Mouse (Mus musculus): ENCODE results near the gene 1810009A15Rik. TPM values are rescaled to one million over a fixed set of nuclear protein-coding genes. Genes with fewer than 3 reads are reported as not detected.

1810009A15Rik gene
- polyA plus RNA-seq, 1 experiment from 2014 or later: 49.9 TPM

DNA sequence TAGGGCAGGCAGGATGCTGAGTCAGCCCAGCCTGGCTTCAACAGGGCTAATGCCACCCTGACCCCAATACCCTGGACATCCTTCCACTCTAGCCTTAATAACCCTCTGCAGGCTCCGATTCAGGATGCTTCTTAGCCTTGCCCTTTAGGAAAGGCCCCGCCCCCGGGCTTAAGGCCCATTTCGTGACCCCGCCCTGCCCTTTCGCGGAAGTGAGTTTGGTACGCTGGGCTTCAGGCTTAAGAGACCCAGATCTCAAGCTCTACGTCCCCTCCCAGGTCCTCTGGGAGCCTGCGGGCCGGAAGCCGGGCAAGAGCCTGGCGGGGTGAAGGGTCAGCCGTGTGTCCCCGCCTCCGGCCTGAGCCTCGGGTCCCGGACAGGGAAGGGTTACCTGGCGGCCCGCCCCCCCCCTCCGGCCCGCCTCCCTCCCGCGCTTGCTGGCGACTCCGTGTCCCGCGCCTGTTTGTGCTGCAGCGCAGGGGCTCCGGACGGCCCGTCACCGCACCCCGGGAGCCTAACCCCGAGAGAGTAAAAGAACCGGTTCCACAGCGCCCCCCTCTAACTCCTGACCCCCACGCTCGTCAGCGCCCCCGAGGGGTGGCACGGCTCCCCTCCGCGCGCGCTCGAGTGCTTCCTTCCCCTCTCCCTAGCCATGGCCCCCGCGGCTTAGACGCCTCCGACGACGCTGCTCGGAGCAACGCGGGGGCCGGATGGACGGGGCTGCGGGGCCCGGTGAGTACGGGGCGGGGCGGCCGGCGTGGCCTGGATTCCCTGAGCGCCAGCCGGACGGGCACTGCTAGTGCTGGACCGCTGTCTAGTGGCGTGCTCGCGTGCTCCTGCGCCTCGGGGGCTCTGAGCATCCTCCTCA is 40.8 kb downstream of the 1810009A15Rik start, which contains the start of the genes Rom1 and Eml3:
Gene Rom1 (minus strand): TSS at position 133 of the 865 bp plus-strand sequence.
Gene Eml3 (plus strand): TSS at position 329 of the 865 bp plus-strand sequence.
- under 1% methylated on average over 60 of the region's 74 CpGs for WGBS
- H3K4me1 ChIP-seq (replicated peaks; ENCODE audit: control insufficient read depth, insufficient read depth, low read length): peaks cover 13% of the 10 kb centered on the region

DNA sequence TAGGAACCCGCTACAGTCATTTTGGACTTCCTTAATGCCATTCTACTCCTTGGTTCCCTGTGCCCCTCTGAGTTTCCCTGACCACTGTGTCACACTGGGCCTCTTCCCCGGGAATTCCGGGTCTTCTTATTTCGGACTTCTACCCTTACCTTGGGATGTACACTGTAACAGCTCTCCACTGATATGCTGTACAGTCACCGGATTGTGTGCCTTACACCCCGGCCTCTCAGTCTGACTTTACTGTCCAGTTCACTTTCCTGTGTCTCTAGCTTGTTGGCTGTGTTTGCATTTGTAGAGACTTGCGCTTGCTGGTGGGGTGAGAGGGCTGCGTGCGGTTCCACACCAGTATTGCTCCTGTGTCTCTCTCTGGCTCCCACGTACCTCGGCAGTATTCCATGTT is 41.5 kb downstream of the 1810009A15Rik start:
- Histone ChIP-seq H3K9ac (replicated peaks; ENCODE audit: low read depth, low read length) (peak overlapping the region; percentile 56), H3K36me3 (ENCODE audit: control insufficient read depth, insufficient read depth) (peaks cover 2% of the 10 kb centered on the region), H3K4me2 (ENCODE audit: low read length) (peak overlapping the region; percentile 57), H3K27me3 (replicated peaks; ENCODE audit: control insufficient read depth, insufficient read depth, low read length) (no peaks in the 10 kb centered on the region), H3K27ac (ENCODE audit: low read length) (no peak overlapping the region), H3K4me1 (replicated peaks; ENCODE audit: control insufficient read depth, insufficient read depth, low read length) (peaks cover 13% of the 10 kb centered on the region), H3K4me3 (replicated peaks; ENCODE audit: low read length) (peak overlapping the region; percentile 42), H3K9me3 (ENCODE audit: control insufficient read depth, low read length) (no peaks in the 10 kb centered on the region)
- no peak for ATAC-seq
- WGBS: 14% methylated on average over 11 of the region's 11 CpGs

More for the DNA sequence above, 40.8 kb downstream of the 1810009A15Rik start, which contains the start of the genes Rom1 and Eml3:
- peak; percentile 61 for ATAC-seq
- Histone ChIP-seq H3K9me3 (ENCODE audit: control insufficient read depth, low read length) (no peaks in the 10 kb centered on the region), H3K4me2 (ENCODE audit: low read length) (peak within 1 kb of the TSS; percentile 57), H3K9ac (replicated peaks; ENCODE audit: low read depth, low read length) (peak within 1 kb of the TSS; percentile 56), H3K36me3 (ENCODE audit: control insufficient read depth, insufficient read depth) (peaks cover 2% of the 10 kb centered on the region), H3K4me3 (replicated peaks; ENCODE audit: low read length) (peak within 1 kb of the TSS; percentile 42), H3K27me3 (replicated peaks; ENCODE audit: control insufficient read depth, insufficient read depth, low read length) (no peaks in the 10 kb centered on the region), H3K27ac (ENCODE audit: low read length) (no peak within 1 kb of the TSS)

DNA sequence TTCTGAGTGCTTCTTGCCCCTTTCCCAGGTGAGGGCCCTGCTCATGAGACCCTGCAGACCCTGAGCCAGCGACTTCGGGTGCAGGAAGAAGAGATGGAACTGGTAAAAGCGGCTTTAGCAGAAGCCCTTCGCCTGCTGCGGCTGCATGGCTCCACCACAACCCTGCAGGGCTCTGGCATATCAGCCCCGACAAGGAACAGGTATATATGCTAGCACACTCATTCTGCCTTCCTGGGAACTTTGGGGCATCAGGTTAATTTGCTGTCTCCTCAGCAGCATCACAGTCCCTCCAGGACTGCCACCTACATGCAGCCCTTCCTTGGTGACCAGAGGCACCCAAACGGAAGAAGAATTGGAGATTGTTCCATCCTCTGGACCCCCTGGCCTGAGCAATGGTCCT is 42.1 kb downstream of the 1810009A15Rik start:
- Histone ChIP-seq H3K27me3 (replicated peaks; ENCODE audit: control insufficient read depth, insufficient read depth, low read length) (no peaks in the 10 kb centered on the region), H3K9me3 (ENCODE audit: control insufficient read depth, low read length) (no peaks in the 10 kb centered on the region), H3K36me3 (ENCODE audit: control insufficient read depth, insufficient read depth) (peaks cover 2% of the 10 kb centered on the region), H3K27ac (ENCODE audit: low read length) (no peak overlapping the region), H3K4me1 (replicated peaks; ENCODE audit: control insufficient read depth, insufficient read depth, low read length) (peaks cover 13% of the 10 kb centered on the region), H3K4me2 (ENCODE audit: low read length) (no peak overlapping the region; the same call in 1 of the 2 replicates), H3K9ac (replicated peaks; ENCODE audit: low read depth, low read length) (no peak overlapping the region), H3K4me3 (replicated peaks; ENCODE audit: low read length) (no peak overlapping the region)
- no peak for ATAC-seq
- 84% methylated on average over 7 of the region's 7 CpGs for WGBS

DNA sequence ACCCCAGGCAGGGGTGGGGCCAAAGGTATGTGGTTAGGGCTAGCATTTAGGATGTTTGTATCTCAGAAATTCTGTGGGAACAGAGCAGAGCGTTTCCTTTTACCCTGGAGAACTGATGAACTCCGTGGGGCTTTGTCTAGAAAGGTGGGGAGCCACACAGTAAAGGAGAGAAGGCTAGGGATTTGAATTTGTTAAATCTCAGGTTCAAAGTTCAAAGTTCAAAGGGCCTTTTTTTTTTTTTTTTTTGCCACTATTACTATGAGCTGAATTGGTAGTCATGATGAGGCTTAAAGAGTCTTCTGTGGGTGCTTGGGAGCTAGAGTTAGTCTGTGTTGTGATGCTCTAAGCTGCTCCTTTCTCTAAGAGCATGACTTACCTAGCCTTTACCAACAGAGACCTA is 48.1 kb downstream of the 1810009A15Rik start:
- Histone ChIP-seq H3K4me3 (replicated peaks; ENCODE audit: low read length) (no peak overlapping the region), H3K4me1 (replicated peaks; ENCODE audit: control insufficient read depth, insufficient read depth, low read length) (peaks cover 7% of the 10 kb centered on the region), H3K9ac (replicated peaks; ENCODE audit: low read depth, low read length) (no peak overlapping the region), H3K4me2 (ENCODE audit: low read length) (no peak overlapping the region), H3K27ac (ENCODE audit: low read length) (no peak overlapping the region), H3K27me3 (replicated peaks; ENCODE audit: control insufficient read depth, insufficient read depth, low read length) (no peaks in the 10 kb centered on the region), H3K36me3 (ENCODE audit: control insufficient read depth, insufficient read depth) (peaks cover 2% of the 10 kb centered on the region; the same call in 1 of the 2 replicates), H3K9me3 (ENCODE audit: control insufficient read depth, low read length) (no peaks in the 10 kb centered on the region)
- 86% methylated on average over 2 of the region's 2 CpGs for WGBS
- no peak for ATAC-seq

Small RNA genes within 50 kb of the gene (microRNA-seq; reads per million reads assigned to microRNA genes)
- not detected for gene Mir5136

Other genes with a start within 250 kb of the 1810009A15Rik start
- gene Chrm1, start 225.1 kb upstream of the 1810009A15Rik start, polyA plus RNA-seq (2015; fragmentation: Nextera tagmentation; extraction: Ambion mirVana): 6.9 and 8.2 TPM in 2 replicates
- 186 TPM in 2 replicates for gene Slc3a2, start 165.5 kb upstream of the 1810009A15Rik start, polyA plus RNA-seq (2015; fragmentation: Nextera tagmentation; extraction: Ambion mirVana)
- 90.6 and 109 TPM in 2 replicates for gene Wdr74, start 153.0 kb upstream of the 1810009A15Rik start, polyA plus RNA-seq (2015; fragmentation: Nextera tagmentation; extraction: Ambion mirVana)
- 2.5 and 2.8 TPM in 2 replicates for gene 1700092M07Rik, start 148.1 kb upstream of the 1810009A15Rik start, polyA plus RNA-seq (2015; fragmentation: Nextera tagmentation; extraction: Ambion mirVana)
- 129 and 136 TPM in 2 replicates for gene Stx5a, start 147.4 kb upstream of the 1810009A15Rik start, polyA plus RNA-seq (2015; fragmentation: Nextera tagmentation; extraction: Ambion mirVana)
- 200 and 218 TPM in 2 replicates for gene Nxf1, start 131.8 kb upstream of the 1810009A15Rik start, polyA plus RNA-seq (2015; fragmentation: Nextera tagmentation; extraction: Ambion mirVana)
- gene Tmem223, start 117.9 kb upstream of the 1810009A15Rik start, polyA plus RNA-seq (2015; fragmentation: Nextera tagmentation; extraction: Ambion mirVana): 230 and 247 TPM in 2 replicates
- 27.0 and 29.1 TPM in 2 replicates for gene Tmem179b, start 114.4 kb upstream of the 1810009A15Rik start, polyA plus RNA-seq (2015; fragmentation: Nextera tagmentation; extraction: Ambion mirVana)
- gene Taf6l, start 102.4 kb upstream of the 1810009A15Rik start, polyA plus RNA-seq (2015; fragmentation: Nextera tagmentation; extraction: Ambion mirVana): 30.8 and 32.2 TPM in 2 replicates
- 160 and 164 TPM in 2 replicates for gene Polr2g, start 90.3 kb upstream of the 1810009A15Rik start, polyA plus RNA-seq (2015; fragmentation: Nextera tagmentation; extraction: Ambion mirVana)
- gene Zbtb3, start 86.3 kb upstream of the 1810009A15Rik start, polyA plus RNA-seq (2015; fragmentation: Nextera tagmentation; extraction: Ambion mirVana): 8.9 and 9.6 TPM in 2 replicates
- gene Ttc9c, start 69.5 kb upstream of the 1810009A15Rik start, polyA plus RNA-seq (2015; fragmentation: Nextera tagmentation; extraction: Ambion mirVana): 71.1 and 72.1 TPM in 2 replicates
- 5.1 and 5.5 TPM in 2 replicates for gene Hnrnpul2, start 68.8 kb upstream of the 1810009A15Rik start, polyA plus RNA-seq (2015; fragmentation: Nextera tagmentation; extraction: Ambion mirVana)
- gene AC129217.1, start 59.1 kb upstream of the 1810009A15Rik start, polyA plus RNA-seq (2015; fragmentation: Nextera tagmentation; extraction: Ambion mirVana): not detected in 2 replicates
- 88.3 and 98.7 TPM in 2 replicates for gene Bscl2, start 51.4 kb upstream of the 1810009A15Rik start, polyA plus RNA-seq (2015; fragmentation: Nextera tagmentation; extraction: Ambion mirVana)
- gene Gng3, start 49.7 kb upstream of the 1810009A15Rik start, polyA plus RNA-seq (2015; fragmentation: Nextera tagmentation; extraction: Ambion mirVana): 258 and 306 TPM in 2 replicates
- 0.45 and 0.57 TPM in 2 replicates for gene Lrrn4cl, start 38.1 kb upstream of the 1810009A15Rik start, polyA plus RNA-seq (2015; fragmentation: Nextera tagmentation; extraction: Ambion mirVana)
- gene Ubxn1, start 17.4 kb upstream of the 1810009A15Rik start, polyA plus RNA-seq (2015; fragmentation: Nextera tagmentation; extraction: Ambion mirVana): 172 and 173 TPM in 2 replicates
- 49.7 and 53.5 TPM in 2 replicates for gene Uqcc3, start 7.9 kb upstream of the 1810009A15Rik start, polyA plus RNA-seq (2015; fragmentation: Nextera tagmentation; extraction: Ambion mirVana)
- 50.0 and 51.9 TPM in 2 replicates for gene Lbhd1, start 5.1 kb upstream of the 1810009A15Rik start, polyA plus RNA-seq (2015; fragmentation: Nextera tagmentation; extraction: Ambion mirVana)
- gene Gm49403, start 4.9 kb upstream of the 1810009A15Rik start, polyA plus RNA-seq (2015; fragmentation: Nextera tagmentation; extraction: Ambion mirVana): not detected in 2 replicates
- 0.34 TPM in 1 of 2 replicates, not detected in the other for gene Gm49416, start 73 bp downstream of the 1810009A15Rik start, polyA plus RNA-seq (2015; fragmentation: Nextera tagmentation; extraction: Ambion mirVana)
- gene Ints5, start 4.2 kb downstream of the 1810009A15Rik start, polyA plus RNA-seq (2015; fragmentation: Nextera tagmentation; extraction: Ambion mirVana): 41.0 and 45.9 TPM in 2 replicates
- 91.7 and 95.1 TPM in 2 replicates for gene Ganab, start 9.2 kb downstream of the 1810009A15Rik start, polyA plus RNA-seq (2015; fragmentation: Nextera tagmentation; extraction: Ambion mirVana)
- gene B3gat3, start 31.5 kb downstream of the 1810009A15Rik start, polyA plus RNA-seq (2015; fragmentation: Nextera tagmentation; extraction: Ambion mirVana): 67.3 and 75.9 TPM in 2 replicates
- gene Rom1, start 40.5 kb downstream of the 1810009A15Rik start, polyA plus RNA-seq (2015; fragmentation: Nextera tagmentation; extraction: Ambion mirVana): 1.7 and 1.8 TPM in 2 replicates
- gene Eml3, start 40.7 kb downstream of the 1810009A15Rik start, polyA plus RNA-seq (2015; fragmentation: Nextera tagmentation; extraction: Ambion mirVana): 9.7 and 10.5 TPM in 2 replicates
- 175 and 186 TPM in 2 replicates for gene Mta2, start 53.0 kb downstream of the 1810009A15Rik start, polyA plus RNA-seq (2015; fragmentation: Nextera tagmentation; extraction: Ambion mirVana)
- gene Tut1, start 65.0 kb downstream of the 1810009A15Rik start, polyA plus RNA-seq (2015; fragmentation: Nextera tagmentation; extraction: Ambion mirVana): 33.6 and 35.5 TPM in 2 replicates
- gene Eef1g, start 78.2 kb downstream of the 1810009A15Rik start, polyA plus RNA-seq (2015; fragmentation: Nextera tagmentation; extraction: Ambion mirVana): 346 and 348 TPM in 2 replicates
- gene Ahnak, start 100.4 kb downstream of the 1810009A15Rik start, polyA plus RNA-seq (2015; fragmentation: Nextera tagmentation; extraction: Ambion mirVana): 2.2 and 3.4 TPM in 2 replicates
- gene Scgb1a1, start 199.1 kb downstream of the 1810009A15Rik start, polyA plus RNA-seq (2015; fragmentation: Nextera tagmentation; extraction: Ambion mirVana): not detected in 2 replicates
- 31.7 and 39.8 TPM in 2 replicates for gene Asrgl1, start 246.8 kb downstream of the 1810009A15Rik start, polyA plus RNA-seq (2015; fragmentation: Nextera tagmentation; extraction: Ambion mirVana)